Mouse (Mus musculus): Measurements from ENCODE around the gene D16Ertd472e. TPM values are rescaled to one million over a fixed set of nuclear protein-coding genes. Genes with fewer than 3 reads are reported as not detected.

D16Ertd472e gene
- polyA plus RNA-seq, 1 experiment from 2014 or later: 6.4 TPM

- Histone ChIP-seq H3K4me1 (replicated peaks) (no peaks in the 10 kb centered on the region), H3K27me3 (no peaks in the 10 kb centered on the region), H3K27ac (replicated peaks) (no peak overlapping the region), H3K9ac (no peak overlapping the region), H3K4me2 (no peak overlapping the region), H3K36me3 (no peaks in the 10 kb centered on the region), H3K4me3 (no peak overlapping the region), H3K9me3 (no peaks in the 10 kb centered on the region)
- 79% methylated on average over 11 of the region's 11 CpGs for WGBS
- ATAC-seq (ENCODE audit: low FRiP score, low read depth): no peak
Observed at GRCm38 (mm10) chr16:78585664-78586397, 9.3 kb upstream of the D16Ertd472e start.

GRCm38 (mm10) chr16:78585163-78585562 is 8.7 kb upstream of the D16Ertd472e start:
- no peaks in the 10 kb centered on the region for H3K27me3 ChIP-seq
- no peaks in the 10 kb centered on the region for H3K36me3 ChIP-seq
- no peak for ATAC-seq (ENCODE audit: low FRiP score, low read depth)
- no peak overlapping the region for H3K27ac ChIP-seq (replicated peaks)
- H3K9ac ChIP-seq: no peak overlapping the region
- H3K9me3 ChIP-seq: no peaks in the 10 kb centered on the region
- no peak overlapping the region for H3K4me2 ChIP-seq
- H3K4me3 ChIP-seq: no peak overlapping the region
- 86% methylated on average over 4 of the region's 4 CpGs for WGBS
- no peaks in the 10 kb centered on the region for H3K4me1 ChIP-seq (replicated peaks)

- ATAC-seq (ENCODE audit: low FRiP score, low read depth): no peak
- Histone ChIP-seq H3K36me3 (no peaks in the 10 kb centered on the region), H3K4me3 (no peak overlapping the region), H3K9ac (no peak overlapping the region), H3K4me2 (no peak overlapping the region), H3K4me1 (replicated peaks) (no peaks in the 10 kb centered on the region), H3K9me3 (no peaks in the 10 kb centered on the region), H3K27ac (replicated peaks) (no peak overlapping the region), H3K27me3 (no peaks in the 10 kb centered on the region)
- WGBS: 95% methylated on average over 4 of the region's 4 CpGs
Observed at GRCm38 (mm10) chr16:78583968-78584367, 7.5 kb upstream of the D16Ertd472e start.

- Histone ChIP-seq H3K4me2 (no peak overlapping the region), H3K9ac (no peak overlapping the region), H3K36me3 (no peaks in the 10 kb centered on the region), H3K9me3 (no peaks in the 10 kb centered on the region), H3K27me3 (no peaks in the 10 kb centered on the region), H3K27ac (replicated peaks) (no peak overlapping the region), H3K4me3 (no peak overlapping the region), H3K4me1 (replicated peaks) (no peaks in the 10 kb centered on the region)
- 96% methylated on average over 7 of the region's 7 CpGs for WGBS
- ATAC-seq (ENCODE audit: low FRiP score, low read depth): no peak
Observed at GRCm38 (mm10) chr16:78580387-78580786, 3.9 kb upstream of the D16Ertd472e start.

- H3K4me1 ChIP-seq (replicated peaks): peaks cover 7% of the 10 kb centered on the region
- ATAC-seq (ENCODE audit: low FRiP score, low read depth): no peak
- H3K27me3 ChIP-seq: no peaks in the 10 kb centered on the region
- H3K4me2 ChIP-seq: no peak overlapping the region
- H3K36me3 ChIP-seq: no peaks in the 10 kb centered on the region
- no peak overlapping the region for H3K27ac ChIP-seq (replicated peaks)
- H3K9me3 ChIP-seq: no peaks in the 10 kb centered on the region
- no peak overlapping the region for H3K9ac ChIP-seq
- WGBS: 85% methylated on average over 4 of the region's 4 CpGs
- H3K4me3 ChIP-seq: no peak overlapping the region
Observed at GRCm38 (mm10) chr16:78579386-78579785, 2.9 kb upstream of the D16Ertd472e start.

DNA sequence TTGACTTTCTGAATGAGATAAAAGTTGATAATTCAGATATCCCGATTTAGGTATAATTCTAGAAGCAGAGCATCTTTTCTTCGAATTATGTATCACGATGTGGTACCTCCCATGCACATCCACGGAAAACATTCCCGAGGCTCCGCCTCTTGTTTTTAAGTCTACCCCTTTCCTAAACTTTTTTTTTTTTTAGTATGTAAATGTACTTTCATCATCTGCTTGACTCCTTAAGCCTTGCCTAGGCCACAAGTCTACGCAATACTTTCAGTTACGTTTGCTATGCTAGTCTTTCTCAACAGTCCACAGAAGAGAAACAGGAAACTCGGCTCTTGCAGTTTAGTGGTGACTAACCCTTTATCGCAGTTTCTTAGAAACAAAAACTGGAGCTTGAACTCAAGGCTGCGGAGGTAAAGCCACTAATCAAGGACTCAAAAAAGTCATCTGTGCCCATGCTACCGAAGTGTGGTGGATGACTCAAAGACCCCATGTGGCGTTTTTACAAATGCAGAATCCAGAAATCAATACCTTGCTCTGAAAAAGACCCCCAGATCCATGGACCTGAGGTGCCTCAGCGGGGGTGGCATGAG is 670 bp upstream of the D16Ertd472e start:
- Histone ChIP-seq H3K4me1 (replicated peaks) (peaks cover 19% of the 10 kb centered on the region), H3K9ac (peak overlapping the region; percentile 54), H3K4me3 (peak overlapping the region; percentile 79), H3K36me3 (no peaks in the 10 kb centered on the region), H3K27ac (replicated peaks) (peak overlapping the region; percentile 81), H3K27me3 (no peaks in the 10 kb centered on the region), H3K9me3 (no peaks in the 10 kb centered on the region), H3K4me2 (peak overlapping the region; percentile 68)
- peak; percentile 27; the same call in 1 of the 2 replicates for ATAC-seq (ENCODE audit: low FRiP score, low read depth)
- 23% methylated on average over 14 of the region's 14 CpGs for WGBS

- Histone ChIP-seq H3K27ac (replicated peaks) (peak overlapping the region; percentile 81), H3K9ac (peak overlapping the region; percentile 54), H3K27me3 (no peaks in the 10 kb centered on the region), H3K4me2 (peak overlapping the region; percentile 68), H3K4me1 (replicated peaks) (peaks cover 19% of the 10 kb centered on the region), H3K36me3 (no peaks in the 10 kb centered on the region), H3K9me3 (no peaks in the 10 kb centered on the region), H3K4me3 (peak overlapping the region; percentile 79)
- ATAC-seq (ENCODE audit: low FRiP score, low read depth): peak; percentile 78
- WGBS: under 1% methylated on average over 41 of the region's 41 CpGs
Observed at GRCm38 (mm10) chr16:78575852-78576477, 543 bp downstream of the D16Ertd472e start.

DNA sequence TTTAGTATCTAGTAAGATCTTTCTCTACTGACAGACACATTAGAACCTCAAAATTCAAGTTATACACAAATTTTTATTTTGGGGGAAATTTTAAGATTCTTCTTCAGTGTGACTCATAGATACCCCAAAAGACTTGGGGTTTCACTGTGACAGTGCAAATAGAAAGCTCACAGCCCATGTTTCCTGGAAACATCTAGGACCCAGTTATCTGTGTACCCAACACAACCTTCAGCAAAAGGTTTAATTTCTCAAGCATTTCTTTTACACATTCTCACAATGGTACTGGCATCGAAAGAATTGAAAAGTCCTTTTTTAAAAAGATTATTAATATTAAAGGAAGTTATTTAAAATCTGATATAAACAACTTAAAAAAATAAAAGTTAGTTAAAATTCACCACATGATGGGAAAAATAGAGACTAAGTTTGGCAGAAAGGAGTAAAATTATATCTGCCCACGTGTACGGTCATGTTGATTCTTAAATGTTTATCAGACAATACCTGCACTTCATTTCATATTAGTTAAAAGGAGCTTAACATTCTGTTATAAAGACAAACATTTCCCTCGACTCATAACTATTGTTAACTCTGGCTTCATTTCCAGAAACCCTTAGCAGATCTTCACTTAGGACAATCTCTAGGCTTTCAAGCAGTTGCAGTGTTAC is 1.2 kb downstream of the D16Ertd472e start:
- Histone ChIP-seq H3K27ac (replicated peaks) (no peak overlapping the region), H3K27me3 (no peaks in the 10 kb centered on the region), H3K4me1 (replicated peaks) (peaks cover 19% of the 10 kb centered on the region), H3K36me3 (no peaks in the 10 kb centered on the region), H3K4me2 (peak overlapping the region; percentile 68), H3K4me3 (peak overlapping the region; percentile 79), H3K9ac (peak overlapping the region; percentile 54), H3K9me3 (no peaks in the 10 kb centered on the region)
- ATAC-seq (ENCODE audit: low FRiP score, low read depth): no peak
- 34% methylated on average over 4 of the region's 4 CpGs for WGBS

- Histone ChIP-seq H3K36me3 (no peaks in the 10 kb centered on the region), H3K4me2 (peak overlapping the region; percentile 68), H3K4me3 (0 out of 2 replicates have a peak overlapping the region, but pooled peaks have one; percentile 2), H3K27me3 (no peaks in the 10 kb centered on the region), H3K9ac (0 out of 2 replicates have a peak overlapping the region, but pooled peaks have one; percentile 5), H3K4me1 (replicated peaks) (peaks cover 19% of the 10 kb centered on the region), H3K27ac (replicated peaks) (no peak overlapping the region), H3K9me3 (no peaks in the 10 kb centered on the region)
- WGBS: 47% methylated on average over 6 of the region's 6 CpGs
- no peak for ATAC-seq (ENCODE audit: low FRiP score, low read depth)
Observed at GRCm38 (mm10) chr16:78574241-78574640, 2.3 kb downstream of the D16Ertd472e start.

DNA sequence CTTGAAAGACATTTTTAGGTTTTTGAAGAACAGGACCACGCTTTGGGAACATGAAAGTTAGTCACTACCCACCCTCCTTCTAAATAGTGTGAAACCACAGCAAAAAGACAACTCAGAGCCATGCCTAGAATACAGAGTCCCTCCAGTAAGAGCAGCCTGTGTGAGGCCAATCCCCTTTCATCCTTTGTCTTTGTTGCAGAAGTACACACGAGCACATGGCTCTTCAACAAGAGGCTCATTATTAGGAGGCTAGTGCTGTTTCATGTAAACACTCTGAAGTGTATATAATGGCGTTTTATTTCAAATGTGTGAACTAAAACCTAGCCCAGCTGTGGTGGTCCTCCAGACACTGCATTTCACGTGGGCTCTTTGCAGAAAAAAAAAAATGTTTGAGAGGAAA is 3.5 kb downstream of the D16Ertd472e start:
- no peak overlapping the region for H3K27ac ChIP-seq (replicated peaks)
- H3K27me3 ChIP-seq: no peaks in the 10 kb centered on the region
- no peak overlapping the region for H3K9ac ChIP-seq
- no peaks in the 10 kb centered on the region for H3K36me3 ChIP-seq
- H3K9me3 ChIP-seq: no peaks in the 10 kb centered on the region
- no peak overlapping the region for H3K4me2 ChIP-seq
- no peak overlapping the region for H3K4me3 ChIP-seq
- 46% methylated on average over 4 of the region's 4 CpGs for WGBS
- ATAC-seq (ENCODE audit: low FRiP score, low read depth): no peak
- H3K4me1 ChIP-seq (replicated peaks): peaks cover 19% of the 10 kb centered on the region

- Histone ChIP-seq H3K27me3 (no peaks in the 10 kb centered on the region), H3K9ac (no peak overlapping the region), H3K4me3 (no peak overlapping the region), H3K9me3 (no peaks in the 10 kb centered on the region), H3K36me3 (peaks cover 21% of the 10 kb centered on the region), H3K27ac (replicated peaks) (no peak overlapping the region), H3K4me1 (replicated peaks) (no peaks in the 10 kb centered on the region), H3K4me2 (no peak overlapping the region)
- ATAC-seq (ENCODE audit: low FRiP score, low read depth): no peak
- 92% methylated on average over 13 of the region's 13 CpGs for WGBS
Observed at GRCm38 (mm10) chr16:78564110-78564821, 12.2 kb downstream of the D16Ertd472e start.

Data from hindbrain, embryonic 15.5 days (tissue).